Comparison of ENCODE assay signal across 9 mouse cellular contexts in the genomic region with DNA sequence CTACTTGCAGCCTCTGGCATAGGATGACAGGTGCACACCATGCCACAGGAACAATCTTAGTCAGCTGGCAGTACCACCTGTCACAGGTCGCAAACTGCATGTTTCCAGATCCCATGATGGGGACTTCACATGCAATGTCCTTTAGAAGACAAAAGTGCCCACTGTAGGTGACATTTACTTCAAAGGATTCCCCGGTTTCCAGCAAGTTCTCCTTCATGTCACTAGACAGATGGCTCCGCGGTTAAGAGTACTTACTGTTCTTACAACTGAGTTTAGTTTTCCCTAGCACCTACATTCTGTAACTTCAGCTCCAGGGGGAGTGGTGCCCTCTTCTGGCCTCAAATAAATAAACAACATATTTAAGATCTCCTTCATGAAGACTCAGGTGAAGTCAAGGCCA. TPM values are rescaled to one million over a fixed set of nuclear protein-coding genes. Genes with fewer than 3 reads are reported as not detected.
DNase-seq lines count a peak whose midpoint lies in the region; ATAC-seq and TF ChIP-seq lines count a peak whose summit lies in the region.
"Had no signal": no experiment of that assay in that cellular context is flagged by ENCODE, and none has a peak within 500 bp of the region (broad histone marks: within the 10 kb centered on the region; RNA-seq: fewer than 3 reads in every experiment).

No protein-coding gene starts in this region.

- peaks cover 11% of the 10 kb centered on the region for H3K36me3 ChIP-seq in forebrain, postnatal 0 days (ENCODE audit: insufficient read depth)
- peaks cover 67% of the 10 kb centered on the region for H3K36me3 ChIP-seq in forebrain, embryonic 10.5 days (replicated peaks)
- peaks cover 18% of the 10 kb centered on the region for H3K36me3 ChIP-seq in liver, postnatal 0 days (replicated peaks; ENCODE audit: insufficient read depth, low read length)
- H3K36me3 ChIP-seq in liver, embryonic 11.5 days (ENCODE audit: control insufficient read depth, insufficient read depth, low read length), result peaks cover 13% of the 10 kb centered on the region
- peaks cover 0 to 21% of the 10 kb centered on the region in 2 experiments; a peak in 2 of 4 replicates for H3K36me3 ChIP-seq in MEL (ENCODE audit: control insufficient read depth in 1 of 2, insufficient read depth in 2 of 2, low read length in 2 of 2)
- peaks cover 29% of the 10 kb centered on the region for H3K36me3 ChIP-seq in forebrain, embryonic 12.5 days (replicated peaks)

- WGBS in forebrain, postnatal 0 days, result 73% methylated on average over 4 of the region's 4 CpGs
- 91% methylated on average over 4 of the region's 4 CpGs for WGBS in forebrain, embryonic 10.5 days
- WGBS in liver, postnatal 0 days (ENCODE audit: insufficient replicate concordance), result 79% methylated on average over 4 of the region's 4 CpGs
- 82% methylated on average over 4 of the region's 4 CpGs for WGBS in liver, embryonic 11.5 days
- 96% methylated on average over 4 of the region's 4 CpGs for WGBS in forebrain, embryonic 12.5 days

- TF ChIP-seq RAD21 in MEL (IDR thresholded peaks at IDR 0.05; ENCODE audit: low read depth, low read length), result peak; percentile 18

- H3K4me3 ChIP-seq in forebrain, postnatal 0 days (ENCODE audit: low read depth, low read length), result no peak overlapping the region
- no peak overlapping the region for H3K4me3 ChIP-seq in forebrain, embryonic 10.5 days
- H3K4me3 ChIP-seq in liver, postnatal 0 days (ENCODE audit: low read depth, low read length), result no peak overlapping the region
- H3K4me3 ChIP-seq in liver, embryonic 11.5 days (ENCODE audit: low read depth, low read length), result no peak overlapping the region
- no peak overlapping the region for H3K4me3 ChIP-seq in MEL (ENCODE audit: control insufficient read depth in 1 of 2, insufficient read depth in 1 of 2, low read depth in 2 of 2, low read length in 2 of 2)
- no peak overlapping the region for H3K4me3 ChIP-seq in forebrain, embryonic 12.5 days (replicated peaks)
- H3K4me3 ChIP-seq: heart, embryonic 13.5 days had no signal

- no peak overlapping the region for H3K4me2 ChIP-seq in forebrain, postnatal 0 days (ENCODE audit: low read depth)
- H3K4me2 ChIP-seq in liver, postnatal 0 days (ENCODE audit: low read depth, low read length), result no peak overlapping the region
- H3K4me2 ChIP-seq in liver, embryonic 11.5 days, result no peak overlapping the region
- H3K4me2 ChIP-seq in forebrain, embryonic 12.5 days, result no peak overlapping the region
- H3K4me2 ChIP-seq: heart, embryonic 13.5 days had no signal

- TF ChIP-seq POLR2A in MEL (IDR thresholded peaks at IDR 0.05; ENCODE audit: control insufficient read depth in 1 of 2, insufficient read depth in 1 of 2, low read depth in 1 of 2, low read length in 2 of 2, poor library complexity in 1 of 2), result no peak

- no peak for TF ChIP-seq EP300 in liver, postnatal 0 days (IDR thresholded peaks at IDR 0.05; ENCODE audit: low read depth)
- TF ChIP-seq EP300 in MEL (IDR thresholded peaks at IDR 0.05; ENCODE audit: low read depth in 1 of 2, low read length in 2 of 2), result no peak

- DNase-seq in forebrain, postnatal 0 days, result peak; percentile 54
- DNase-seq in forebrain, embryonic 10.5 days (ENCODE audit: extremely low spot score, low spot score), result no peak
- DNase-seq in liver, postnatal 0 days, result no peak
- DNase-seq in liver, embryonic 11.5 days (ENCODE audit: low spot score), result no peak
- DNase-seq in MEL (ENCODE audit: low read depth, low spot score), result peak; percentile 41
- no peak for DNase-seq in left cerebral cortex, adult 11 months (ENCODE audit: low spot score)

- H3K27me3 ChIP-seq in forebrain, postnatal 0 days (ENCODE audit: insufficient read depth, low read length), result no peaks in the 10 kb centered on the region
- no peaks in the 10 kb centered on the region for H3K27me3 ChIP-seq in forebrain, embryonic 10.5 days (ENCODE audit: poor library complexity, severe bottlenecking)
- H3K27me3 ChIP-seq in liver, postnatal 0 days (ENCODE audit: insufficient read depth, low read length), result no peaks in the 10 kb centered on the region
- no peaks in the 10 kb centered on the region for H3K27me3 ChIP-seq in liver, embryonic 11.5 days (replicated peaks; ENCODE audit: control insufficient read depth, insufficient read depth, low read length)
- H3K27me3 ChIP-seq in MEL (ENCODE audit: control insufficient read depth in 1 of 2, insufficient read depth in 2 of 2, low read length in 2 of 2), result no peaks in the 10 kb centered on the region
- H3K27me3 ChIP-seq in forebrain, embryonic 12.5 days, result no peaks in the 10 kb centered on the region
- H3K27me3 ChIP-seq: heart, embryonic 13.5 days had no signal

- peak; percentile 61 for TF ChIP-seq CTCF in forebrain, postnatal 0 days (IDR thresholded peaks at IDR 0.05; ENCODE audit: low read depth)
- peak; percentile 50 for TF ChIP-seq CTCF in liver, postnatal 0 days (IDR thresholded peaks at IDR 0.05; ENCODE audit: low read depth)
- peak in 2 of 3 experiments; percentile 20 to 48; a peak in 2 of 6 replicates for TF ChIP-seq CTCF in MEL (IDR thresholded peaks at IDR 0.05 in 2 of 3, conservative IDR thresholded peaks at IDR 0.05 in 1 of 3; ENCODE audit: control insufficient read depth in 1 of 3, insufficient read depth in 1 of 3, low read depth in 2 of 3, low read length in 3 of 3, poor library complexity in 1 of 3, severe bottlenecking in 1 of 3)

- no peak overlapping the region for H3K27ac ChIP-seq in forebrain, postnatal 0 days (ENCODE audit: low read depth, low read length)
- no peak overlapping the region for H3K27ac ChIP-seq in forebrain, embryonic 10.5 days
- H3K27ac ChIP-seq in liver, postnatal 0 days (ENCODE audit: low read depth), result no peak overlapping the region
- H3K27ac ChIP-seq in liver, embryonic 11.5 days (ENCODE audit: low read depth, low read length), result no peak overlapping the region
- H3K27ac ChIP-seq in MEL (ENCODE audit: control insufficient read depth, low read depth, low read length), result no peak overlapping the region
- H3K27ac ChIP-seq in forebrain, embryonic 12.5 days, result no peak overlapping the region

- ATAC-seq in forebrain, postnatal 0 days, result no peak
- no peak for ATAC-seq in liver, postnatal 0 days
- no peak for ATAC-seq in liver, embryonic 11.5 days (replicated peaks; ENCODE audit: low FRiP score)
- ATAC-seq in erythroblast, adult 5-6 weeks (replicated peaks; ENCODE audit: low FRiP score, poor library complexity, severe bottlenecking), result peak; percentile 41; the same call in 1 of the 2 replicates
- ATAC-seq in forebrain, embryonic 12.5 days (ENCODE audit: low FRiP score), result no peak

- H3K9me3 ChIP-seq in forebrain, postnatal 0 days (ENCODE audit: low read length), result no peaks in the 10 kb centered on the region
- no peaks in the 10 kb centered on the region for H3K9me3 ChIP-seq in forebrain, embryonic 10.5 days
- no peaks in the 10 kb centered on the region for H3K9me3 ChIP-seq in liver, postnatal 0 days (ENCODE audit: low read length)
- H3K9me3 ChIP-seq in liver, embryonic 11.5 days (ENCODE audit: control insufficient read depth, low read length), result no peaks in the 10 kb centered on the region
- H3K9me3 ChIP-seq in MEL (replicated peaks; ENCODE audit: insufficient read depth, low read length), result no peaks in the 10 kb centered on the region
- no peaks in the 10 kb centered on the region for H3K9me3 ChIP-seq in forebrain, embryonic 12.5 days
- H3K9me3 ChIP-seq: heart, embryonic 13.5 days had no signal

- H3K9ac ChIP-seq in forebrain, postnatal 0 days, result no peak overlapping the region
- no peak overlapping the region for H3K9ac ChIP-seq in liver, postnatal 0 days (replicated peaks)
- H3K9ac ChIP-seq in liver, embryonic 11.5 days (ENCODE audit: low read depth, low read length), result no peak overlapping the region
- no peak overlapping the region for H3K9ac ChIP-seq in MEL (ENCODE audit: control insufficient read depth, low read depth, low read length, poor library complexity, severe bottlenecking)
- no peak overlapping the region for H3K9ac ChIP-seq in forebrain, embryonic 12.5 days
- H3K9ac ChIP-seq: heart, embryonic 13.5 days had no signal

- H3K79me2 ChIP-seq in MEL (ENCODE audit: control insufficient read depth, insufficient read depth, low read length, poor library complexity), result 0 out of 2 replicates have a peak, but pooled peaks cover 1% of the 10 kb centered on the region

- H3K4me1 ChIP-seq in forebrain, postnatal 0 days (ENCODE audit: insufficient read depth), result no peaks in the 10 kb centered on the region
- no peaks in the 10 kb centered on the region for H3K4me1 ChIP-seq in forebrain, embryonic 10.5 days
- H3K4me1 ChIP-seq in liver, postnatal 0 days (ENCODE audit: insufficient read depth), result no peaks in the 10 kb centered on the region
- H3K4me1 ChIP-seq in liver, embryonic 11.5 days (replicated peaks; ENCODE audit: control insufficient read depth, insufficient read depth, low read length), result no peaks in the 10 kb centered on the region; the same call in 1 of the 2 replicates
- no peaks in the 10 kb centered on the region for H3K4me1 ChIP-seq in MEL (ENCODE audit: control insufficient read depth in 1 of 2, insufficient read depth in 2 of 2, low read length in 2 of 2)
- H3K4me1 ChIP-seq in forebrain, embryonic 12.5 days, result no peaks in the 10 kb centered on the region

RNA-seq across cellular contexts. Expression of gene Ptpn11, which starts 18.4 kb away (rescaled TPM):
- 49.1 and 60.9 TPM in 2 replicates for total RNA-seq in forebrain, postnatal 0 days (2014; rRNA removed)
- polyA plus RNA-seq in forebrain, postnatal 0 days (2015; fragmentation: Nextera tagmentation; extraction: Ambion mirVana), result 21.4 and 25.5 TPM in 2 replicates
- 25.1 TPM in 2 replicates for polyA plus RNA-seq in forebrain, embryonic 10.5 days (2016; fragmentation: Nextera tagmentation; extraction: Ambion mirVana)
- polyA plus RNA-seq in liver, postnatal 0 days (2015; fragmentation: Nextera tagmentation; extraction: Ambion mirVana), result 9.6 and 10.6 TPM in 2 replicates
- 21.5 TPM in 2 replicates for polyA plus RNA-seq in liver, embryonic 11.5 days (2014; fragmentation: Nextera tagmentation; extraction: Ambion mirVana)
- total RNA-seq in MEL (2012; rRNA removed), result 41.4 and 46.5 TPM in 2 replicates
- polyA plus RNA-seq in MEL (2012; ENCODE audit: insufficient read depth in 1 of 2, insufficient read length in 2 of 2, low read depth in 1 of 2, low replicate concordance in 2 of 2, missing spikeins in 1 of 2), result 10 to 100 TPM; 43.6 to 55.0 TPM
- total RNA-seq in erythroblast, adult 5-6 weeks (2015; ENCODE audit: low replicate concordance), result 8.3 and 8.6 TPM in 2 replicates
- 23.6 and 26.5 TPM in 2 replicates for total RNA-seq in erythroblast, adult 5-6 weeks (2017; ENCODE audit: low replicate concordance)
- polyA plus RNA-seq in forebrain, embryonic 12.5 days (2016; fragmentation: Nextera tagmentation; extraction: Ambion mirVana), result 26.3 and 26.4 TPM in 2 replicates

RNA-seq across cellular contexts. Expression of gene Rpl6, which starts 31.4 kb away (rescaled TPM):
- total RNA-seq in forebrain, postnatal 0 days (2014; rRNA removed), result 672 and 863 TPM in 2 replicates
- polyA plus RNA-seq in forebrain, postnatal 0 days (2015; fragmentation: Nextera tagmentation; extraction: Ambion mirVana), result 359 and 435 TPM in 2 replicates
- polyA plus RNA-seq in forebrain, embryonic 10.5 days (2016; fragmentation: Nextera tagmentation; extraction: Ambion mirVana), result 659 and 678 TPM in 2 replicates
- polyA plus RNA-seq in liver, postnatal 0 days (2015; fragmentation: Nextera tagmentation; extraction: Ambion mirVana), result 315 and 325 TPM in 2 replicates
- polyA plus RNA-seq in liver, embryonic 11.5 days (2014; fragmentation: Nextera tagmentation; extraction: Ambion mirVana), result 959 and 1,036 TPM in 2 replicates
- total RNA-seq in MEL (2012; rRNA removed), result 2,653 and 2,779 TPM in 2 replicates
- polyA plus RNA-seq in MEL (2012; ENCODE audit: insufficient read depth in 1 of 2, insufficient read length in 2 of 2, low read depth in 1 of 2, low replicate concordance in 2 of 2, missing spikeins in 1 of 2), result 1,000 to 10,000 TPM in 1 of 2 experiments, 100 to 1,000 TPM in 1; 850 to 2,901 TPM
- 559 and 902 TPM in 2 replicates for total RNA-seq in erythroblast, adult 5-6 weeks (2015; ENCODE audit: low replicate concordance)
- total RNA-seq in erythroblast, adult 5-6 weeks (2017; ENCODE audit: low replicate concordance), result 408 and 598 TPM in 2 replicates
- 479 and 481 TPM in 2 replicates for polyA plus RNA-seq in forebrain, embryonic 12.5 days (2016; fragmentation: Nextera tagmentation; extraction: Ambion mirVana)

RNA-seq across cellular contexts. Expression of gene Hectd4, which starts 47.2 kb away (rescaled TPM):
- total RNA-seq in forebrain, postnatal 0 days (2014; rRNA removed), result 75.6 and 107 TPM in 2 replicates
- polyA plus RNA-seq in forebrain, postnatal 0 days (2015; fragmentation: Nextera tagmentation; extraction: Ambion mirVana), result 8.3 and 14.0 TPM in 2 replicates
- polyA plus RNA-seq in forebrain, embryonic 10.5 days (2016; fragmentation: Nextera tagmentation; extraction: Ambion mirVana), result 3.5 and 5.1 TPM in 2 replicates
- 3.3 and 3.6 TPM in 2 replicates for polyA plus RNA-seq in liver, postnatal 0 days (2015; fragmentation: Nextera tagmentation; extraction: Ambion mirVana)
- polyA plus RNA-seq in liver, embryonic 11.5 days (2014; fragmentation: Nextera tagmentation; extraction: Ambion mirVana), result 11.8 and 16.3 TPM in 2 replicates
- total RNA-seq in MEL (2012; rRNA removed), result 6.9 and 7.0 TPM in 2 replicates
- polyA plus RNA-seq in MEL (2012; ENCODE audit: insufficient read depth in 1 of 2, insufficient read length in 2 of 2, low read depth in 1 of 2, low replicate concordance in 2 of 2, missing spikeins in 1 of 2), result 10 to 100 TPM in 1 of 2 experiments, not detected in 1; 10.8 TPM
- 338 and 374 TPM in 2 replicates for total RNA-seq in erythroblast, adult 5-6 weeks (2015; ENCODE audit: low replicate concordance)
- 587 and 871 TPM in 2 replicates for total RNA-seq in erythroblast, adult 5-6 weeks (2017; ENCODE audit: low replicate concordance)
- 13.2 and 13.3 TPM in 2 replicates for polyA plus RNA-seq in forebrain, embryonic 12.5 days (2016; fragmentation: Nextera tagmentation; extraction: Ambion mirVana)

Comparison
In these comparisons a context has a peak if more than half of its experiments do, and no peak if none do; other contexts are left out.
1. DNase-seq: peak in forebrain, postnatal 0 days (single experiment) and MEL (single experiment); none in forebrain, embryonic 10.5 days (single experiment), liver, postnatal 0 days (single experiment), liver, embryonic 11.5 days (single experiment) and left cerebral cortex, adult 11 months (single experiment).
2. Peak in every context shown above with its lines, with median percentiles within 50 percentile points of each other: CTCF ChIP-seq.